15 mouse cellular contexts compared by ENCODE assay signal in genomic region chr10:64130397-64131150, GRCm38 (mm10). TPM values are rescaled to one million over a fixed set of nuclear protein-coding genes. Genes with fewer than 3 reads are reported as not detected.
DNase-seq lines count a peak whose midpoint lies in the region; ATAC-seq lines count a peak whose summit lies in the region.
"Had no signal": no experiment of that assay in that cellular context is flagged by ENCODE, and none has a peak within 500 bp of the region (broad histone marks: within the 10 kb centered on the region; RNA-seq: fewer than 3 reads in every experiment).

No protein-coding gene starts in this region.

- H3K27me3 ChIP-seq in kidney, embryonic 15.5 days, result no peaks in the 10 kb centered on the region
- H3K27me3 ChIP-seq in hindbrain, embryonic 15.5 days, result no peaks in the 10 kb centered on the region
- H3K27me3 ChIP-seq: embryonic facial prominence, embryonic 15.5 days had no signal

- H3K36me3 ChIP-seq in kidney, embryonic 15.5 days, result no peaks in the 10 kb centered on the region
- no peaks in the 10 kb centered on the region for H3K36me3 ChIP-seq in hindbrain, embryonic 15.5 days
- H3K36me3 ChIP-seq: embryonic facial prominence, embryonic 15.5 days had no signal

- no peak overlapping the region for H3K4me3 ChIP-seq in kidney, embryonic 15.5 days (replicated peaks)
- no peak overlapping the region for H3K4me3 ChIP-seq in hindbrain, embryonic 15.5 days
- H3K4me3 ChIP-seq: embryonic facial prominence, embryonic 15.5 days had no signal

- H3K9ac ChIP-seq in kidney, embryonic 15.5 days, result no peak overlapping the region
- H3K9ac ChIP-seq in hindbrain, embryonic 15.5 days, result no peak overlapping the region
- H3K9ac ChIP-seq: embryonic facial prominence, embryonic 15.5 days; liver, embryonic 14.5 days had no signal

- 60% methylated on average over 15 of the region's 15 CpGs for WGBS in kidney, embryonic 15.5 days
- WGBS in hindbrain, embryonic 15.5 days, result 44% methylated on average over 15 of the region's 15 CpGs

- no peak overlapping the region for H3K4me2 ChIP-seq in kidney, embryonic 15.5 days
- H3K4me2 ChIP-seq in hindbrain, embryonic 15.5 days, result no peak overlapping the region
- H3K4me2 ChIP-seq: embryonic facial prominence, embryonic 15.5 days had no signal

- peak; percentile 49; the same call in 1 of the 2 replicates for ATAC-seq in kidney, embryonic 15.5 days (replicated peaks; ENCODE audit: low FRiP score)
- ATAC-seq in hindbrain, embryonic 15.5 days (ENCODE audit: low FRiP score, low read depth), result peak; percentile 85

- H3K27ac ChIP-seq in kidney, embryonic 15.5 days, result no peak overlapping the region
- H3K27ac ChIP-seq in hindbrain, embryonic 15.5 days (replicated peaks), result no peak overlapping the region
- H3K27ac ChIP-seq: embryonic facial prominence, embryonic 15.5 days; liver, embryonic 14.5 days; macrophage had no signal

- H3K9me3 ChIP-seq in kidney, embryonic 15.5 days (replicated peaks), result no peaks in the 10 kb centered on the region
- H3K9me3 ChIP-seq in hindbrain, embryonic 15.5 days, result no peaks in the 10 kb centered on the region
- H3K9me3 ChIP-seq: embryonic facial prominence, embryonic 15.5 days had no signal

- no peak for DNase-seq in kidney, postnatal 4 days
- peak; percentile 93 for DNase-seq in brain, adult 2 months (ENCODE audit: low read depth, low spot score)
- DNase-seq in cerebellum, postnatal 10 days, result peak; percentile 93 to 95
- DNase-seq in thymus, postnatal 4 days, result no peak
- no peak for DNase-seq in liver
- no peak for DNase-seq in heart, adult 11 months
- DNase-seq: gastrocnemius, postnatal 14 days; kidney, adult 18-20 months; spleen, adult 18-20 months; thymus, adult 18-20 months had no signal

- H3K4me1 ChIP-seq in kidney, embryonic 15.5 days, result no peaks in the 10 kb centered on the region
- H3K4me1 ChIP-seq in hindbrain, embryonic 15.5 days (replicated peaks), result peaks cover 3% of the 10 kb centered on the region; the same call in 1 of the 2 replicates
- H3K4me1 ChIP-seq: embryonic facial prominence, embryonic 15.5 days had no signal

RNA-seq across cellular contexts. Expression of gene Lrrtm3, which starts 40.5 kb away (rescaled TPM):
- 0.61 and 0.71 TPM in 2 replicates for polyA plus RNA-seq in kidney, embryonic 15.5 days (2015; fragmentation: Nextera tagmentation; extraction: Ambion mirVana)
- 38.5 and 41.5 TPM in 2 replicates for polyA plus RNA-seq in hindbrain, embryonic 15.5 days (2015; fragmentation: Nextera tagmentation; extraction: Ambion mirVana)
- polyA plus RNA-seq: macrophage had no signal

Comparison
In these comparisons a context has a peak if more than half of its experiments do, and no peak if none do; other contexts are left out.
1. DNase-seq: peak in brain, adult 2 months (single experiment) and cerebellum, postnatal 10 days (2 of 2); none in kidney, postnatal 4 days (0 of 2), thymus, postnatal 4 days (single experiment), liver (single experiment) and heart, adult 11 months (single experiment).
2. RNA of gene Lrrtm3, which starts 40.5 kb away (polyA plus RNA-seq): 38.5 to 41.5 TPM in hindbrain, embryonic 15.5 days; 0.61 to 0.71 TPM in kidney, embryonic 15.5 days; every median in the first group is over 10 times any median in the second.